Mouse (Mus musculus): ENCODE measurements around the gene Fhit. TPM values are rescaled to one million over a fixed set of nuclear protein-coding genes. Genes with fewer than 3 reads are reported as not detected.
"Not testable (repeated sequence)": the region's sequence is repeated elsewhere in the genome, so short reads cannot be mapped to it uniquely, and the experiment has no call there.

Fhit gene
- total and polyA plus RNA-seq, 2 experiments from 2014 or later = 9.9 to 11.8 TPM

- Histone ChIP-seq H3K27me3 (ENCODE audit: insufficient read depth, low read length) (no peaks in the 10 kb centered on the region), H3K27ac (ENCODE audit: low read depth, low read length) (no peak overlapping the region), H3K9ac (replicated peaks; ENCODE audit: low read length, poor library complexity, severe bottlenecking) (no peak overlapping the region), H3K4me3 (ENCODE audit: low read depth, low read length) (no peak overlapping the region), H3K4me1 (ENCODE audit: insufficient read depth, low read length) (no peaks in the 10 kb centered on the region), H3K36me3 (ENCODE audit: insufficient read depth, low read length) (no peaks in the 10 kb centered on the region), H3K4me2 (ENCODE audit: low read depth, low read length, poor library complexity, severe bottlenecking) (no peak overlapping the region), H3K9me3 (ENCODE audit: low read length) (no peaks in the 10 kb centered on the region)
- no peak for ATAC-seq (ENCODE audit: low FRiP score)
- TF ChIP-seq CTCF (IDR thresholded peaks at IDR 0.05) = no peak
- DNase-seq (ENCODE audit: low spot score) = no peak
- 93% methylated on average over 2 of the region's 2 CpGs for WGBS
These were observed 383.1 kb downstream of the Fhit start for GRCm38 (mm10) chr14:10778721-10779120.

- not testable (repeated sequence) for H3K9me3 ChIP-seq (ENCODE audit: low read length); H3K36me3 ChIP-seq (ENCODE audit: insufficient read depth, low read length); H3K4me2 ChIP-seq (ENCODE audit: low read depth, low read length, poor library complexity, severe bottlenecking); ATAC-seq (ENCODE audit: low FRiP score); DNase-seq (ENCODE audit: low spot score); H3K27ac ChIP-seq (ENCODE audit: low read depth, low read length); H3K27me3 ChIP-seq (ENCODE audit: insufficient read depth, low read length); H3K4me1 ChIP-seq (ENCODE audit: insufficient read depth, low read length); H3K4me3 ChIP-seq (ENCODE audit: low read depth, low read length); H3K9ac ChIP-seq (replicated peaks; ENCODE audit: low read length, poor library complexity, severe bottlenecking)
- WGBS = 92% methylated on average over 1 of the region's 1 CpGs
- TF ChIP-seq CTCF (IDR thresholded peaks at IDR 0.05) = 0 out of 2 replicates have a peak, but pooled peaks have one; percentile 8
These were observed 407.0 kb downstream of the Fhit start for GRCm38 (mm10) chr14:10754883-10755282.

- no peaks in the 10 kb centered on the region for H3K27me3 ChIP-seq (ENCODE audit: insufficient read depth, low read length)
- no peak overlapping the region for H3K4me3 ChIP-seq (ENCODE audit: low read depth, low read length)
- no peak overlapping the region for H3K27ac ChIP-seq (ENCODE audit: low read depth, low read length)
- ATAC-seq (ENCODE audit: low FRiP score) = no peak
- no peaks in the 10 kb centered on the region for H3K9me3 ChIP-seq (ENCODE audit: low read length)
- no peak overlapping the region for H3K9ac ChIP-seq (replicated peaks; ENCODE audit: low read length, poor library complexity, severe bottlenecking)
- DNase-seq (ENCODE audit: low spot score) = no peak
- 74% methylated on average over 2 of the region's 2 CpGs for WGBS
- no peak for TF ChIP-seq CTCF (IDR thresholded peaks at IDR 0.05)
- no peaks in the 10 kb centered on the region for H3K4me1 ChIP-seq (ENCODE audit: insufficient read depth, low read length)
- H3K4me2 ChIP-seq (ENCODE audit: low read depth, low read length, poor library complexity, severe bottlenecking) = no peak overlapping the region
- H3K36me3 ChIP-seq (ENCODE audit: insufficient read depth, low read length) = no peaks in the 10 kb centered on the region
These were observed 423.8 kb downstream of the Fhit start for GRCm38 (mm10) chr14:10738076-10738475.

- Histone ChIP-seq H3K27ac (ENCODE audit: low read depth, low read length) (no peak overlapping the region), H3K4me2 (ENCODE audit: low read depth, low read length, poor library complexity, severe bottlenecking) (no peak overlapping the region), H3K27me3 (ENCODE audit: insufficient read depth, low read length) (no peaks in the 10 kb centered on the region), H3K4me3 (ENCODE audit: low read depth, low read length) (no peak overlapping the region), H3K9ac (replicated peaks; ENCODE audit: low read length, poor library complexity, severe bottlenecking) (no peak overlapping the region), H3K36me3 (ENCODE audit: insufficient read depth, low read length) (no peaks in the 10 kb centered on the region), H3K9me3 (ENCODE audit: low read length) (no peaks in the 10 kb centered on the region), H3K4me1 (ENCODE audit: insufficient read depth, low read length) (no peaks in the 10 kb centered on the region)
- TF ChIP-seq CTCF (IDR thresholded peaks at IDR 0.05) = no peak
- DNase-seq (ENCODE audit: low spot score) (no peak), ATAC-seq (ENCODE audit: low FRiP score) (no peak)
These were observed 439.3 kb downstream of the Fhit start for GRCm38 (mm10) chr14:10722525-10722924.

GRCm38 (mm10) chr14:10712916-10713315, 448.9 kb downstream of the Fhit start:
- Histone ChIP-seq H3K4me1 (ENCODE audit: insufficient read depth, low read length) (no peaks in the 10 kb centered on the region), H3K9ac (replicated peaks; ENCODE audit: low read length, poor library complexity, severe bottlenecking) (no peak overlapping the region), H3K4me3 (ENCODE audit: low read depth, low read length) (no peak overlapping the region), H3K4me2 (ENCODE audit: low read depth, low read length, poor library complexity, severe bottlenecking) (no peak overlapping the region), H3K27ac (ENCODE audit: low read depth, low read length) (no peak overlapping the region), H3K27me3 (ENCODE audit: insufficient read depth, low read length) (no peaks in the 10 kb centered on the region), H3K9me3 (ENCODE audit: low read length) (no peaks in the 10 kb centered on the region), H3K36me3 (ENCODE audit: insufficient read depth, low read length) (no peaks in the 10 kb centered on the region)
- no peak for ATAC-seq (ENCODE audit: low FRiP score)
- WGBS = 68% methylated on average over 3 of the region's 3 CpGs
- DNase-seq (ENCODE audit: low spot score) = no peak
- TF ChIP-seq CTCF (IDR thresholded peaks at IDR 0.05) = no peak

- Histone ChIP-seq H3K9ac (replicated peaks; ENCODE audit: low read length, poor library complexity, severe bottlenecking) (no peak overlapping the region), H3K4me3 (ENCODE audit: low read depth, low read length) (no peak overlapping the region), H3K27ac (ENCODE audit: low read depth, low read length) (no peak overlapping the region), H3K4me2 (ENCODE audit: low read depth, low read length, poor library complexity, severe bottlenecking) (no peak overlapping the region), H3K36me3 (ENCODE audit: insufficient read depth, low read length) (no peaks in the 10 kb centered on the region), H3K27me3 (ENCODE audit: insufficient read depth, low read length) (no peaks in the 10 kb centered on the region), H3K4me1 (ENCODE audit: insufficient read depth, low read length) (no peaks in the 10 kb centered on the region), H3K9me3 (ENCODE audit: low read length) (no peaks in the 10 kb centered on the region)
- TF ChIP-seq CTCF (IDR thresholded peaks at IDR 0.05) = no peak
- DNase-seq (ENCODE audit: low spot score) = peak; percentile 6
- ATAC-seq (ENCODE audit: low FRiP score) = peak; percentile 44; the same call in 1 of the 2 replicates
- 75% methylated on average over 7 of the region's 7 CpGs for WGBS
These were observed 449.3 kb downstream of the Fhit start for GRCm38 (mm10) chr14:10712522-10712881.

All from midbrain, postnatal 0 days (tissue).